Mouse (Mus musculus) hindbrain, embryonic 16.5 days (tissue): ENCODE measurements around the gene Ndufaf3. TPM values are rescaled to one million over a fixed set of nuclear protein-coding genes. Genes with fewer than 3 reads are reported as not detected.
A peak's percentile ranks its signal among the peaks of the same experiment; 100 is the strongest.

ENCODE experiments used
- ATAC-seq: fragments of 200-750 bp; cut with Nextera tagmentation; 2 replicates; pipeline ENCODE4 v1.8.0; 2017; ENCODE audit warnings: moderate TSS enrichment, moderate library complexity
- H3K27ac ChIP-seq: fragments of 300-500 bp; sonication (generic); 2 replicates; pipeline ENCODE4 v1.5.1; 2014; ENCODE audit warnings: low read depth, mild to moderate bottlenecking, control low read depth, low read length, moderate library complexity
- H3K27me3 ChIP-seq: fragments of 300-500 bp; sonication (generic); replicated peaks from 2 replicates; pipeline ENCODE4 v1.6.1; 2014; ENCODE audit warnings: low read length; ENCODE audit not compliant: control insufficient read depth, insufficient read depth
- H3K36me3 ChIP-seq: fragments of 300-500 bp; sonication (generic); 2 replicates; pipeline ENCODE4 v1.6.1; 2014; ENCODE audit warnings: mild to moderate bottlenecking, low read length, moderate library complexity, mixed read lengths; ENCODE audit not compliant: control insufficient read depth, insufficient read depth
- H3K4me1 ChIP-seq: fragments of 300-500 bp; sonication (generic); 2 replicates; pipeline ENCODE4 v1.6.1; 2014; ENCODE audit warnings: low read depth, low read length; ENCODE audit not compliant: control insufficient read depth, insufficient read depth
- H3K4me2 ChIP-seq: fragments of 300-500 bp; sonication (generic); 2 replicates; pipeline ENCODE4 v1.6.1; 2014; ENCODE audit warnings: mild to moderate bottlenecking, low read length, control low read depth, moderate library complexity
- H3K4me3 ChIP-seq: fragments of 300-500 bp; sonication (generic); 2 replicates; pipeline ENCODE4 v1.5.1; 2014; ENCODE audit warnings: mild to moderate bottlenecking, low read length, control low read depth, moderate library complexity
- H3K9ac ChIP-seq: fragments of 300-500 bp; sonication (generic); 2 replicates; pipeline ENCODE4 v1.6.1; 2014; ENCODE audit warnings: low read depth, mild to moderate bottlenecking, control low read depth, low read length, moderate library complexity
- H3K9me3 ChIP-seq: fragments of 300-500 bp; sonication (generic); 2 replicates; pipeline ENCODE4 v1.6.1; 2014; ENCODE audit warnings: mild to moderate bottlenecking, low read length, moderate library complexity; ENCODE audit not compliant: control insufficient read depth
- WGBS: fragments of 180-500 bp; shearing (Covaris S2); extraction: QIAGEN DNeasy Blood & Tissue Kit; methylation state at CpG from one replicate; pipeline ENCODE4 v1.1.7; 2014; 5-methylcytosine and 5-hydroxymethylcytosine counted together
- polyA plus RNA-seq: library from polyadenylated mRNA; unstranded; fragments of >200 nt; fragmentation: Nextera tagmentation; extraction: Ambion mirVana; gene quantifications from 2 replicates; pipeline ENCODE4 v1.2.1, GENCODE M21; 2015

Gene Ndufaf3
- polyA plus RNA-seq, 1 experiment from 2014 or later = 78.2 TPM

- WGBS = 84% methylated on average over 3 of the region's 3 CpGs
- no peaks in the 10 kb centered on the region for H3K9me3 ChIP-seq
- no peaks in the 10 kb centered on the region for H3K27me3 ChIP-seq
Measured at GRCm38 (mm10) chr9:108594354-108594753, 27.1 kb upstream of the Ndufaf3 start.

GRCm38 (mm10) chr9:108591462-108591861 lies 24.2 kb upstream of the Ndufaf3 start:
- Histone ChIP-seq H3K4me1 (peaks cover 28% of the 10 kb centered on the region), H3K27ac (no peak overlapping the region), H3K9ac (no peak overlapping the region), H3K9me3 (no peaks in the 10 kb centered on the region), H3K27me3 (no peaks in the 10 kb centered on the region), H3K4me2 (no peak overlapping the region), H3K36me3 (no peaks in the 10 kb centered on the region), H3K4me3 (no peak overlapping the region)
- WGBS = 61% methylated on average over 4 of the region's 4 CpGs
- ATAC-seq = no peak

More at GRCm38 (mm10) chr9:108594354-108594753, 27.1 kb upstream of the Ndufaf3 start:
- H3K4me1 ChIP-seq = peaks cover 8% of the 10 kb centered on the region
- no peak for ATAC-seq
- H3K9ac ChIP-seq = no peak overlapping the region
- H3K36me3 ChIP-seq = no peaks in the 10 kb centered on the region
- no peak overlapping the region for H3K4me2 ChIP-seq
- H3K4me3 ChIP-seq = no peak overlapping the region
- no peak overlapping the region for H3K27ac ChIP-seq

- Histone ChIP-seq H3K36me3 (no peaks in the 10 kb centered on the region), H3K4me2 (no peak overlapping the region), H3K4me3 (no peak overlapping the region), H3K27ac (peak overlapping the region; percentile 81), H3K9me3 (no peaks in the 10 kb centered on the region), H3K27me3 (no peaks in the 10 kb centered on the region), H3K4me1 (peaks cover 28% of the 10 kb centered on the region), H3K9ac (no peak overlapping the region; the same call in 1 of the 2 replicates)
- no peak for ATAC-seq
- WGBS = 59% methylated on average over 5 of the region's 5 CpGs
Measured at GRCm38 (mm10) chr9:108589229-108589628, 22.0 kb upstream of the Ndufaf3 start.

GRCm38 (mm10) chr9:108587571-108588180 lies 20.4 kb upstream of the Ndufaf3 start:
- H3K36me3 ChIP-seq = peaks cover 3% of the 10 kb centered on the region
- H3K4me1 ChIP-seq = peaks cover 28% of the 10 kb centered on the region
- H3K9me3 ChIP-seq = no peaks in the 10 kb centered on the region
- peak overlapping the region; percentile 47 for H3K9ac ChIP-seq
- peak; percentile 98 for ATAC-seq
- no peaks in the 10 kb centered on the region for H3K27me3 ChIP-seq
- H3K27ac ChIP-seq = peak overlapping the region; percentile 81
- 1% methylated on average over 14 of the region's 14 CpGs for WGBS
- peak overlapping the region; percentile 3; the same call in 1 of the 2 replicates for H3K4me3 ChIP-seq
- peak overlapping the region; percentile 42 for H3K4me2 ChIP-seq

- Histone ChIP-seq H3K4me2 (peak overlapping the region; percentile 63), H3K9ac (peak overlapping the region; percentile 97), H3K4me3 (no peak overlapping the region; the same call in 1 of the 2 replicates), H3K27ac (peak overlapping the region; percentile 97), H3K9me3 (no peaks in the 10 kb centered on the region), H3K27me3 (no peaks in the 10 kb centered on the region), H3K4me1 (peaks cover 44% of the 10 kb centered on the region), H3K36me3 (peaks cover 15% of the 10 kb centered on the region)
- 68% methylated on average over 5 of the region's 5 CpGs for WGBS
- ATAC-seq = no peak
Measured at GRCm38 (mm10) chr9:108579344-108579690, 12.1 kb upstream of the Ndufaf3 start.

- WGBS = 3% methylated on average over 48 of the region's 51 CpGs
- Histone ChIP-seq H3K27ac (peak within 1 kb of the TSS; percentile 97), H3K9ac (peak within 1 kb of the TSS; percentile 97), H3K27me3 (no peaks in the 10 kb centered on the region), H3K4me2 (peak within 1 kb of the TSS; percentile 63), H3K4me1 (peaks cover 49% of the 10 kb centered on the region), H3K36me3 (peaks cover 15% of the 10 kb centered on the region), H3K9me3 (no peaks in the 10 kb centered on the region), H3K4me3 (peak within 1 kb of the TSS; percentile 86)
- peak; percentile 97 for ATAC-seq
Measured at GRCm38 (mm10) chr9:108578545-108579343, 11.5 kb upstream of the Ndufaf3 start, which contains the start of gene Wdr6. Gene Wdr6, minus strand, starts transcription at chr9:108578739.

GRCm38 (mm10) chr9:108577934-108578544 lies 10.8 kb upstream of the Ndufaf3 start:
- no peaks in the 10 kb centered on the region for H3K9me3 ChIP-seq
- H3K36me3 ChIP-seq = peaks cover 21% of the 10 kb centered on the region
- WGBS = 1% methylated on average over 24 of the region's 24 CpGs
- peak overlapping the region; percentile 86 for H3K4me3 ChIP-seq
- H3K9ac ChIP-seq = peak overlapping the region; percentile 97
- H3K27me3 ChIP-seq = no peaks in the 10 kb centered on the region
- peak overlapping the region; percentile 97 for H3K27ac ChIP-seq
- H3K4me1 ChIP-seq = peaks cover 51% of the 10 kb centered on the region
- peak overlapping the region; percentile 63 for H3K4me2 ChIP-seq
- no peak for ATAC-seq

- ATAC-seq = no peak
- peak overlapping the region; percentile 97 for H3K9ac ChIP-seq
- H3K36me3 ChIP-seq = peaks cover 27% of the 10 kb centered on the region
- peak overlapping the region; percentile 86 for H3K4me3 ChIP-seq
- no peaks in the 10 kb centered on the region for H3K9me3 ChIP-seq
- peak overlapping the region; percentile 63 for H3K4me2 ChIP-seq
- H3K27ac ChIP-seq = peak overlapping the region; percentile 23; the same call in 1 of the 2 replicates
- WGBS = 53% methylated on average over 6 of the region's 6 CpGs
- H3K4me1 ChIP-seq = peaks cover 51% of the 10 kb centered on the region
- H3K27me3 ChIP-seq = no peaks in the 10 kb centered on the region
Measured at GRCm38 (mm10) chr9:108577025-108577424, 9.8 kb upstream of the Ndufaf3 start.
